Mouse (Mus musculus) lung, embryonic 16.5 days (tissue): ENCODE measurements around the gene Phykpl. TPM values are rescaled to one million over a fixed set of nuclear protein-coding genes. Genes with fewer than 3 reads are reported as not detected.
A peak's percentile ranks its signal among the peaks of the same experiment; 100 is the strongest.
"Not testable (repeated sequence)": the region's sequence is repeated elsewhere in the genome, so short reads cannot be mapped to it uniquely, and the experiment has no call there.

Experiments used
- ATAC-seq: fragments of 200-750 bp; cut with Nextera tagmentation; 2 replicates; pipeline ENCODE4 v1.8.0; 2017; ENCODE audit warnings: low read depth, mild to moderate bottlenecking, moderate library complexity
- H3K27ac ChIP-seq: fragments of 300-500 bp; sonication (generic); 2 replicates; pipeline ENCODE4 v1.5.1; 2014; ENCODE audit warnings: mild to moderate bottlenecking, control low read depth, low read length
- H3K27me3 ChIP-seq: fragments of 300-500 bp; sonication (generic); 2 replicates; pipeline ENCODE4 v1.6.1; 2014; ENCODE audit warnings: low read depth, low read length, mixed read lengths; ENCODE audit not compliant: control insufficient read depth, insufficient read depth
- H3K36me3 ChIP-seq: fragments of 300-500 bp; sonication (generic); 2 replicates; pipeline ENCODE4 v1.6.1; 2014; ENCODE audit warnings: low read length; ENCODE audit not compliant: control insufficient read depth, insufficient read depth
- H3K4me1 ChIP-seq: fragments of 300-500 bp; sonication (generic); replicated peaks from 2 replicates; pipeline ENCODE4 v1.6.1; 2014; ENCODE audit warnings: low read length, mixed read lengths; ENCODE audit not compliant: control insufficient read depth, insufficient read depth
- H3K4me2 ChIP-seq: fragments of 300-500 bp; sonication (generic); 2 replicates; pipeline ENCODE4 v1.6.1; 2014; ENCODE audit warnings: low read depth, low read length, control low read depth
- H3K4me3 ChIP-seq: fragments of 300-500 bp; sonication (generic); 2 replicates; pipeline ENCODE4 v1.5.1; 2014; ENCODE audit warnings: mild to moderate bottlenecking, low read length, control low read depth
- H3K9ac ChIP-seq: fragments of 300-500 bp; sonication (generic); 2 replicates; pipeline ENCODE4 v1.6.1; 2014; ENCODE audit warnings: low read length, control low read depth
- H3K9me3 ChIP-seq: fragments of 300-500 bp; sonication (generic); 2 replicates; pipeline ENCODE4 v1.6.1; 2016; ENCODE audit warnings: low read length; ENCODE audit not compliant: control insufficient read depth
- WGBS: fragments of 180-500 bp; shearing (Covaris S2); extraction: QIAGEN DNeasy Blood & Tissue Kit; methylation state at CpG from one replicate; pipeline ENCODE4 v1.1.7; 2014; 5-methylcytosine and 5-hydroxymethylcytosine counted together
- polyA plus RNA-seq: library from polyadenylated mRNA; unstranded; fragments of >200 nt; fragmentation: Nextera tagmentation; extraction: Ambion mirVana; gene quantifications from 2 replicates; pipeline ENCODE4 v1.2.1, GENCODE M21; 2015

Gene Phykpl
- polyA plus RNA-seq, 1 experiment from 2014 or later = 17.6 TPM

DNA sequence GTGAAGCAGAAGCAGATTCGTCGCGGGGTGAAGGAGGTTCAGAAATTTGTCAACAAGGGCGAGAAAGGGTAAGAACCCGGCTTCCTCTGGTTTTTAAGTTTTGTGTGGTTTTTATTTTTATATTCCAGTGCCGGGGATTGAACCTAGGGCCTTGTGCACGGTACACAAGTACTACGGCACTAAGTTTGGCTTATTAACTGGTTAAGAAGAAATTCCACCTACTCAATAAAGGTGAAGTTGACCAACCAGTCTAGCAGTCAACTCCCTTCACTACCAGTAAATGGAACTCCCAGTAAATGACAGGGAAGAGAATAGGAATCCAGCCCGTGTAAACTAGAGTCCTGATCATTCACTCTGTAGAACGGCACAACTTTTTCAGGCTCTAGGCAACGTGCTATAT is 35.5 kb downstream of the Phykpl start:
- H3K4me1 ChIP-seq = peaks cover 17% of the 10 kb centered on the region
- peak overlapping the region; percentile 88 for H3K4me3 ChIP-seq
- no peak for ATAC-seq
- 1% methylated on average over 11 of the region's 11 CpGs for WGBS
- H3K27me3 ChIP-seq = no peaks in the 10 kb centered on the region
- H3K36me3 ChIP-seq = peaks cover 14% of the 10 kb centered on the region
- H3K9me3 ChIP-seq = no peaks in the 10 kb centered on the region
- H3K4me2 ChIP-seq = peak overlapping the region; percentile 86
- H3K9ac ChIP-seq = peak overlapping the region; percentile 83
- H3K27ac ChIP-seq = peak overlapping the region; percentile 50; the same call in 1 of the 2 replicates

DNA sequence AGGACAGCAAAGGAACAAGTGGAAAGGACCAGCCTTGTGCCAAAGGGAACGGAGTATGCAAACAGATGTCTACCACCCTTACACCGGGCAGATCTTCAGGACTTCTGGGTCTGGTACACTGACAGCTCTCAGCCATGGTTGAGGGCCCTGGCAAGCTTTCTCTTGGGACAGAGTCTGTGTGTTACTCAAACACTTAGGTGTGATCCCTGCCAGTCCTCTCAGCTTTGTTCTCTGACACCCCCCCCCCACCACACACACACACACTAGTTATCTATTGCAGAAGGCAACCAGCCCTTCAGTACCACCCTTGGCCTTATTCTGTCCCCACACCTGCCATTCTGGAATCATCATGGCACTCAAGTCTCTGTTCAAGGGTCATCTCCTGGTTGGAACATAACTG is 37.2 kb downstream of the Phykpl start:
- H3K27ac ChIP-seq = no peak overlapping the region
- no peaks in the 10 kb centered on the region for H3K27me3 ChIP-seq
- H3K4me2 ChIP-seq = no peak overlapping the region
- ATAC-seq = no peak
- H3K9me3 ChIP-seq = no peaks in the 10 kb centered on the region
- H3K4me3 ChIP-seq = no peak overlapping the region
- H3K9ac ChIP-seq = no peak overlapping the region
- peaks cover 10% of the 10 kb centered on the region for H3K4me1 ChIP-seq
- H3K36me3 ChIP-seq = peaks cover 18% of the 10 kb centered on the region
- WGBS = 89% methylated on average over 2 of the region's 2 CpGs

DNA sequence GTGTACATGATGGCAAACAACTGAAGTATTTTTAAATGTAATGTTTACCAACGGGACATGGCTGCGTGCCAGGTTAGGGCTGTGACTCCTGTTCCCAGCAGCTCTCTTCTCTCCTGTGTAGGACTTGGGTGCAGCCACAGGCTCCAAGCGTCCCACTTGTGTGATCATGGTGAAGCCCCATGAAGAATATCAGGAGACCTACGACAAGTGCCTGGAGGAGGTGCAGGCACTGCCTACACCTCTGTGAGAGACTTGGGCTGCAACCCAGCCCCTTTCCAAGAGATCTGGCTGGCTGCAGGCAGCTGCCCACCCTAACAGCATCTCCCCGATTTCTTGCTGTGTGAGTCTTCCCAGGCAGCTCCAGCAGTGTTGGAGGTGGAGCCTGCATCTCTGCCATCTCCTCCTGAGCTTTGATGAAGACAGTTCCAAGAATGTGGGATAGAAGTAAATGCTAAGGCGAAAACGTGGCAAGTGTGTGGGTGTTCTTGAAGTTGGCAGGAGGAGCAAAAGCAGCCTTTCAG is 38.5 kb downstream of the Phykpl start:
- 83% methylated on average over 7 of the region's 7 CpGs for WGBS
- Histone ChIP-seq H3K9ac (no peak overlapping the region), H3K9me3 (no peaks in the 10 kb centered on the region), H3K4me2 (no peak overlapping the region), H3K27ac (no peak overlapping the region), H3K4me1 (peaks cover 10% of the 10 kb centered on the region), H3K36me3 (peaks cover 21% of the 10 kb centered on the region), H3K27me3 (no peaks in the 10 kb centered on the region), H3K4me3 (no peak overlapping the region)
- ATAC-seq = no peak

DNA sequence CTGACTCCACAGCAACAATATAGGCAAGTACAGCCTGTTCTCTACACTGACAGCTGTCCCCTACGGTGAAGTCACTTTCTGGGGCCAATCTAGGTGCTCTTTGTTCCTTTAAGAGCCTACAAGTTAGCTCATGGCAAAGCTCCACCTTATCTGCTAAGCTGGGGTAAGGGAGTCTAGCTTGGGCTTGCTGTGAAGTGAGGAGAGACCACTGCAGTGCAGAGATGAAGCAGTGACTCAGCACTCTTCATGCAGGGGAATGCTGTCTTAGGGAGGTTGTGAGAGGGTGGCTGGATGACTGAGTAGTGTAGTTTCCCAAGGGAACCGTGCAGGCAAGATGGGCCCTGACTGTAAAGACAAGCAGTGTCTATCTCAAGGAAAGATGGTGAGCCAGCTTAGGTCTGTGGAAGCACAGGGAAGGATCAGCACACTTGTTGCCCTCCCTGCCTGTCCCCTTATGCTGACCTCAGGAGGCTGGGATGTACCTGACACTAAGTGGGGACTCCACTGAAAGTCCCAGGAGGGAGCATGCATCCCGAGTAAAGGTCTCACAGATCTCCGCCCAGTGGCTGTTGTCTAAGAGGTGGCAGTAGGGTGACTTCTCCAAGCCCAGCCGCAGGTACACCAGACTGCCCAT is 40.7 kb downstream of the Phykpl start:
- ATAC-seq = no peak
- no peak overlapping the region for H3K4me2 ChIP-seq
- no peak overlapping the region for H3K27ac ChIP-seq
- H3K9me3 ChIP-seq = no peaks in the 10 kb centered on the region
- no peak overlapping the region for H3K4me3 ChIP-seq
- H3K27me3 ChIP-seq = no peaks in the 10 kb centered on the region
- H3K9ac ChIP-seq = no peak overlapping the region
- peaks cover 9% of the 10 kb centered on the region for H3K4me1 ChIP-seq
- peaks cover 27% of the 10 kb centered on the region for H3K36me3 ChIP-seq
- 73% methylated on average over 5 of the region's 5 CpGs for WGBS

DNA sequence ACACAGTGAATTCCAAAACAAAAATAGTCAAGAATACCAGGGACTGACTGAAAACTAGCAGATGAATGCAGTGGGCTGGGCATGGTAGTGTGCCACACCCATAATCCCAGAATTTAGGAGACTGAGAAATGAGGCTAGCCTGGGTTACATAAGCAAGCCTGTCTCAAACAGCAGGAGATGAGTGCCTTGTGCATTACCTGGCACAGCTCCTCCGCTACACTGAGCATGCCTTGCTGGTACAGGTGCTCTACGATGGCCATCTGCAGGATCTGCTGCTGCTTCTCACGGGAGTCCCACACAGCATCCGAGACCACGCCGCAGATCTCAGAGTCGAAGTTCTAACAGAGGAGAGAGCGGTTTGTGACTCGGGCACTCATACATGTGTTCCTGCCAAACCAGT is 42.9 kb downstream of the Phykpl start:
- Histone ChIP-seq H3K4me3 (no peak overlapping the region), H3K36me3 (peaks cover 27% of the 10 kb centered on the region), H3K4me1 (peaks cover 3% of the 10 kb centered on the region; the same call in 1 of the 2 replicates), H3K4me2 (no peak overlapping the region), H3K9ac (no peak overlapping the region), H3K9me3 (no peaks in the 10 kb centered on the region), H3K27ac (no peak overlapping the region), H3K27me3 (no peaks in the 10 kb centered on the region)
- ATAC-seq = no peak
- WGBS = 93% methylated on average over 9 of the region's 9 CpGs

- no peak for ATAC-seq
- H3K36me3 ChIP-seq = peaks cover 27% of the 10 kb centered on the region
- H3K4me3 ChIP-seq = no peak overlapping the region
- H3K27me3 ChIP-seq = no peaks in the 10 kb centered on the region
- no peaks in the 10 kb centered on the region for H3K9me3 ChIP-seq
- 0 out of 2 replicates have a peak, but pooled peaks cover 3% of the 10 kb centered on the region for H3K4me1 ChIP-seq
- H3K9ac ChIP-seq = no peak overlapping the region
- 86% methylated on average over 8 of the region's 8 CpGs for WGBS
- H3K4me2 ChIP-seq = no peak overlapping the region
- no peak overlapping the region for H3K27ac ChIP-seq
These were observed 43.4 kb downstream of the Phykpl start for GRCm38 (mm10) chr11:51627907-51628306.

DNA sequence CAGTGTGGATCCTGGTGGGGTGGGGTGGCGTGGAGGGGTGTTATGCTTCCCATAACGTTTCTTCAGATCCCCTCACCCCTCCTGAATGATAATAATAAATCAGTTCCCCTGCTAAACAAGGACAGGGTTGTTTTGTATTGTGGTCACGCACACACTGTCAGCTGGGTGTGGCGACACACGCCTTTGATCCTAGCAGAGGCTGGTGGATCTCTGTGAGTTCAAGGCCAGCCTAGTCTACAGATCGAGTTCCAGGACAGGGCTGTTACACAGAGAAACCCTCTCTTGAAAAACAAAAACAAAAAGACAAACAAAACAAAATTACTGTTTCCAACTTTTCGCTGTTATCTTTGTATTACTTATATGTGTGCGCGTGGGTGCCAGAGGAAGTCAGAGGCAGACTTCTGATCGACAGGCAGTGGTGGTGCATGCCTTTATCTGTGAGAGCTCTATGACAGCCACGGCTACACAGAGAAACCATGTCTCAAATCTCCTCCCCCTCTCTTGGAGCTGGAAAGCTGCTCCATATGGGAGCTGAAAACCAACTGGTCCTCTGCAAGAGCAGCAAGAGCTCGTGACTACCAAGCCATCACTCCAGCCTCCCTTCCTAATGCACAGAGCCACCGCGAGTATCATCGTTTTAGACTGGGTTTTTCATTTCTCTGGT is 45.2 kb downstream of the Phykpl start:
- no peak overlapping the region for H3K4me2 ChIP-seq
- H3K27me3 ChIP-seq = no peaks in the 10 kb centered on the region
- peaks cover 16% of the 10 kb centered on the region for H3K36me3 ChIP-seq
- ATAC-seq = no peak
- WGBS = 76% methylated on average over 15 of the region's 15 CpGs
- H3K9me3 ChIP-seq = no peaks in the 10 kb centered on the region
- peaks cover 7% of the 10 kb centered on the region for H3K4me1 ChIP-seq
- no peak overlapping the region for H3K9ac ChIP-seq
- no peak overlapping the region for H3K4me3 ChIP-seq
- no peak overlapping the region for H3K27ac ChIP-seq

DNA sequence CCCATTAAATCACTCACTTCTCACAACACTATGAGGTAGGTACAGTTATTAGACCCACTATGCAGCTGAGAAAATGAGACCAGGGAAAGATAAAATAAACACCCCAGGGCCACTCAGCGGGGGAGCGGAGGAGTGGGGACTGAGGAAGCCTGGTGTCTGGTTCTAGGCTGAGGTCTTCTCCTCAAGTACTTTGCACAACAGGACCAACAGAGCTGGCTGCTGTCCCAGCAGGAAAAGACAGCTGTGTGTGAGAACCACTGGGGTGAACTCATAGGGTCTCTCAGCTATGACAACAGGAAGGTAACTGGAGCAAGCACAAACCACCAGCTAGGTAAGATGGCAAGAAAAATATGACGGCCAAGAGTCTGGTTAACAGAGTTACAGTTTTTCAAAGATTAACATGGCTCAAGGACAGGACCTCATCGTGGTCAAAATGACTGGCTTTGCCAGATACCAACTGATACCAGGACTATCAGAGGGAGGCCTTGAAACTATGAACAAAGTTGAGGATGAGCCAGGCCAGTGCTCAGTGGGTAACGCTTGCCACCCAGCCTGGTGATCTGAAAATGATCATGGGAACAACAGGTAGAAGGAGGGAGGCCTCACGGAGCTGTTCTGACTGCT is 47.7 kb downstream of the Phykpl start:
- H3K27me3 ChIP-seq = no peaks in the 10 kb centered on the region
- H3K4me1 ChIP-seq = peaks cover 15% of the 10 kb centered on the region
- no peak overlapping the region for H3K27ac ChIP-seq
- WGBS = 78% methylated on average over 6 of the region's 6 CpGs
- H3K4me3 ChIP-seq = no peak overlapping the region
- no peak overlapping the region for H3K4me2 ChIP-seq
- H3K9ac ChIP-seq = no peak overlapping the region
- H3K9me3 ChIP-seq = no peaks in the 10 kb centered on the region
- ATAC-seq = no peak
- peaks cover 9% of the 10 kb centered on the region for H3K36me3 ChIP-seq

DNA sequence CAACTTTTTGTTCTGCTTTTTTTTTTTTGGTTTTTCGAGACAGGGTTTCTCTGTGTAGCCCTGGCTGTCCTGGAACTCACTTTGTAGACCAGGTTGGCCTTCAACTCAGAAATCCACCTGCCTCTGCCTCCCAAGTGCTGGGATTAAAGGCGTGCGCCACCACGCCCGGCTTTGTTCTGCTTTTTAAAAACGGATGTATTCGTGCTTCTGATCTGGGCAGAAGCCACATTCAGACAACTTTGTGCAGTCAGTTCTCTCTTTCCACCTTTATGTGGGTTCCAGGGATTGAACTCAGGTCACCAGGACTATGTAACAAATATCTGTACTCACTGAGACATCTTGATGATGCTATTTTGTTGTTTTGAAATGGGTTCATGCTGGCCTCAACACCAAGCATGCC is 48.6 kb downstream of the Phykpl start:
- H3K4me3 ChIP-seq, ATAC-seq, H3K36me3 ChIP-seq, H3K27me3 ChIP-seq, H3K9ac ChIP-seq, H3K27ac ChIP-seq, H3K9me3 ChIP-seq, H3K4me2 ChIP-seq: not testable (repeated sequence)
- WGBS = 89% methylated on average over 7 of the region's 7 CpGs
- H3K4me1 ChIP-seq = peaks cover 21% of the 10 kb centered on the region
